Mouse (Mus musculus) hindbrain, embryonic 15.5 days (tissue): ENCODE data around the gene Zmiz2. TPM values are rescaled to one million over a fixed set of nuclear protein-coding genes. Genes with fewer than 3 reads are reported as not detected.
A peak's percentile ranks its signal among the peaks of the same experiment; 100 is the strongest.
"Not testable (repeated sequence)": the region's sequence is repeated elsewhere in the genome, so short reads cannot be mapped to it uniquely, and the experiment has no call there.

Source experiments
- ATAC-seq: fragments of 200-750 bp; cut with Nextera tagmentation; 2 replicates; pipeline ENCODE4 v1.8.0; 2017; ENCODE audit warnings: low read depth, moderate number of reproducible peaks, moderate TSS enrichment; ENCODE audit not compliant: low FRiP score
- H3K27ac ChIP-seq: fragments of 300-500 bp; sonication (generic); replicated peaks from 2 replicates; pipeline ENCODE4 v1.5.1; 2015; ENCODE audit warnings: mild to moderate bottlenecking, inconsistent platforms
- H3K27me3 ChIP-seq: fragments of 300-500 bp; sonication (generic); 2 replicates; pipeline ENCODE4 v1.6.1; 2015; ENCODE audit warnings: control low read depth, inconsistent platforms
- H3K36me3 ChIP-seq: fragments of 300-500 bp; sonication (generic); 2 replicates; pipeline ENCODE4 v1.6.1; 2015; ENCODE audit warnings: control low read depth, inconsistent platforms
- H3K4me1 ChIP-seq: fragments of 300-500 bp; sonication (generic); replicated peaks from 2 replicates; pipeline ENCODE4 v1.6.1; 2015; ENCODE audit warnings: control low read depth, inconsistent platforms
- H3K4me2 ChIP-seq: fragments of 300-500 bp; sonication (generic); 2 replicates; pipeline ENCODE4 v1.6.1; 2015; ENCODE audit warnings: moderate library complexity, mild to moderate bottlenecking, inconsistent platforms
- H3K4me3 ChIP-seq: fragments of 300-500 bp; sonication (generic); 2 replicates; pipeline ENCODE4 v1.5.1; 2015; ENCODE audit warnings: mild to moderate bottlenecking, inconsistent platforms
- H3K9ac ChIP-seq: fragments of 300-500 bp; sonication (generic); 2 replicates; pipeline ENCODE4 v1.6.1; 2015; ENCODE audit warnings: inconsistent platforms
- H3K9me3 ChIP-seq: fragments of 300-500 bp; sonication (generic); 2 replicates; pipeline ENCODE4 v1.6.1; 2016; ENCODE audit warnings: control low read depth, inconsistent platforms
- WGBS: fragments of 180-500 bp; shearing (Covaris S2); methylation state at CpG from one replicate; pipeline ENCODE4 v1.1.7; 2015; 5-methylcytosine and 5-hydroxymethylcytosine counted together
- polyA plus RNA-seq: library from polyadenylated mRNA; unstranded; fragments of >200 nt; fragmentation: Nextera tagmentation; extraction: Ambion mirVana; gene quantifications from 2 replicates; pipeline ENCODE4 v1.2.1, GENCODE M21; 2015

Zmiz2 gene
- polyA plus RNA-seq, 1 experiment from 2014 or later = 30.8 TPM

DNA sequence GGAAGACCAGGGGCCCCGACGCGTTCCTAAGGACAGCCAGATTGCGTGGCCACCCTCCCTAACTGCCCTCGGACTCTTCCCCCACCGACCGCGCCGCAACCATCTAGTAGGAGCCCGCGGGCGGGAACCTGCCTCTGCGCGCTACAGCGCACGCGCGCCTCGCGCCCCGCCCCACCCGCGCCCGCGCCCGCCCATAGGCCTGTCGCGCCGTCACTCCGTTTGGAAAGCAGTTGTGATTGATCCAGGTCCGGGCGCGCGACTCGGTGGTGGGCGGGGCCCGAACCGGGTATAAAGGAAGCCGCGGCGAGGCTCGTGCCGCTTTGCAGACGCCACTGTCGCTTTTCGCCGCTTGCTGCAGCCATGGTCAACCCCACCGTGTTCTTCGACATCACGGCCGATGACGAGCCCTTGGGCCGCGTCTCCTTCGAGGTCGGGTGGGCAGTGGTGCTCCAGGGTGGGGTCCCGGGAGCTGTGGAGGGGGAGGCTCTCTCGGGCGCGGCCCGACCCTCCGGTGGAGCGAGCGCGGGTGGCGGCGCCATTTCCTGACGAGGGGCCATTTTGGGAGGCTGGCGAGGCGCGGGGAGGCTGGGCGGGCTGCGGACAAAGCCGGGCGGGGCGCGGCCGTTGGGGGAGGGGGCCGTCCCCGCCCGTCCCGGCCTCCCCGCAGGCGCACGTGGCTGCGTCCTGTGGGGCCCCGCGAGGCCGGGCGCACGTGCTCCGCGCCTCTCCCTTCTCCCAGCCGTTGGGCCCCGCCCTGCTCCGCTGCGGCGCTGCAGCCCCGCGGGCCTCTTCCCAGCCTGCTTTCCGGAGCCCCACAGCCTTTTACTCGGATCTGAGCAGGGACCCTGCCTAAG, 26.9 kb downstream of the Zmiz2 start:
- H3K9me3 ChIP-seq = no peaks in the 10 kb centered on the region
- ATAC-seq = peak; percentile 96
- H3K4me3 ChIP-seq = peak overlapping the region; percentile 94
- no peaks in the 10 kb centered on the region for H3K27me3 ChIP-seq
- H3K9ac ChIP-seq = peak overlapping the region; percentile 99
- H3K4me1 ChIP-seq = peaks cover 32% of the 10 kb centered on the region
- WGBS = under 1% methylated on average over 79 of the region's 102 CpGs
- H3K27ac ChIP-seq = peak overlapping the region; percentile 98
- peak overlapping the region; percentile 82 for H3K4me2 ChIP-seq
- H3K36me3 ChIP-seq = peaks cover 26% of the 10 kb centered on the region

DNA sequence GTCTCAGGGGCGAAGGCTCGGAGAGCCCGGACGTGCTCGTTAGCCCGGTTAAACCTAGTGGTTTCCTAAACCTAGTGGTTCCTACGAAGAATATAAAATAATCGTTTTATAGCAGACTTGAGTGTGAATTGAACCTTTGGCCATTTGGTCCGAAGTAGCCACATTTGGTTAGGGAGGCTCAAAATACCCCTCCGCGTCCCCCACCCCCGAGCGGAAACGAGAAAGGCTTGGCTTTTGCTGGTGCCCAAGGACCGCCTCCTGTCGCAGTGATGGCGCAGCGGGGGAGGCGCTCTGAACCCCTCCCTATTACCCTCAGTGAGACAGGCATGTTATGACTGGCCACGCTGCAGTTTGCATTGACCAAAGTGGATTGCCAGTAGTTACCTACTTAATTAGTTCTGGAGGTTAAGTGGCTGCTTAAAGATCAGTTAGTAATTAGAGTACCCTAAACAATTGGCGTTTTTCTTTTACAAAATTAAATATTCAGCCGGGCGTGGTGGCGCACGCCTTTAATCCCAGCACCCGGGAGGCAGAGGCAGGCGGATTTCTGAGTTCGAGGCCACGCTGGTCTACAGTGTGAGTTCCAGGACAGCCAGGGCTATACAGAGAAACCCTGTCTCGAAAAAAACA, 27.6 kb downstream of the Zmiz2 start:
- 1% methylated on average over 30 of the region's 30 CpGs for WGBS
- H3K27me3 ChIP-seq = no peaks in the 10 kb centered on the region
- ATAC-seq = peak; percentile 59

DNA sequence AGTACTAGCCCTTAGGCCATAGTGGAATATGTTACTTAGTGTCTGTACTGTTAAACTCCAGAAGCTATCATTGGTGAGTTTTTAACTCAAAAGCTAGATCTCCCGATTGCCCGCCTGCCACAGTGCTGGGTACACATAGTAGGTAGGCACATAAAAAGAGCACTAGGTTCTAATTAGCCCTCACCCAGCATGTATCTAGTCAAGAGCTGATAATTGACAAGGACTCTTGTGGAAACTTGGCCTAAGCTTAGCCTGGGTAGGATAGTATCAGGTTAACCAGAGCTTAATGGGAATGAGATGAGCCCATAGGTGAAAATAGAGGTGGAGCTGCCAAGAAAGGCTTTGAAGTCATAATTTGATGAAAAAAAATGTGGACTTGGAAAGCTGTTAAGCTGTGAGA, 28.2 kb downstream of the Zmiz2 start:
- Histone ChIP-seq H3K9me3 (no peaks in the 10 kb centered on the region), H3K4me3 (peak overlapping the region; percentile 94), H3K4me2 (peak overlapping the region; percentile 82), H3K27ac (peak overlapping the region; percentile 98; the same call in 1 of the 2 replicates), H3K4me1 (peaks cover 32% of the 10 kb centered on the region), H3K27me3 (no peaks in the 10 kb centered on the region), H3K36me3 (peaks cover 28% of the 10 kb centered on the region), H3K9ac (peak overlapping the region; percentile 99)
- no peak for ATAC-seq
- WGBS = 48% methylated on average over 2 of the region's 2 CpGs

More for the DNA sequence above, 27.6 kb downstream of the Zmiz2 start:
- H3K9me3 ChIP-seq = no peaks in the 10 kb centered on the region
- peak overlapping the region; percentile 82 for H3K4me2 ChIP-seq
- H3K27ac ChIP-seq = peak overlapping the region; percentile 98
- peak overlapping the region; percentile 99 for H3K9ac ChIP-seq
- peaks cover 32% of the 10 kb centered on the region for H3K4me1 ChIP-seq
- H3K4me3 ChIP-seq = peak overlapping the region; percentile 94
- peaks cover 28% of the 10 kb centered on the region for H3K36me3 ChIP-seq

DNA sequence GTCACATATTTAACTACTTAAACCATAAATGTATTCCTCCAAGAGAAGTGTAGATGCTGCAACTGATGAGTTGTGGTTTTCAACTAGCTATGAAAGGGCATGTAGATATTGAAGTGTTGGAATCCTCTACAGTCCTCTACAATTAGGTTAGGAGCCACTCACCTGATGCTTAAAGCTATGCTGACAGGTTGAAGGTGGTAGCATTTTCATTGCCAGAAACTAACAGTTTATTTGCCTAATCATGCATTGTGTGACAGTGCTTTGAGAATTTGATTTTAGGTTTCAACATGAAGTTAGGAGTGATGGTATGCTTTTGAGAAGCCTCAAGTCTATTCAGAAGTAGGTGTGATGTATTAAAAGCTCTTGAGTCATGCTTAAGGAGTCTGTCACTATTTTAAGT, 28.6 kb downstream of the Zmiz2 start:
- peaks cover 32% of the 10 kb centered on the region for H3K4me1 ChIP-seq
- peak overlapping the region; percentile 94 for H3K4me3 ChIP-seq
- H3K9me3 ChIP-seq = no peaks in the 10 kb centered on the region
- H3K27me3 ChIP-seq = no peaks in the 10 kb centered on the region
- peaks cover 28% of the 10 kb centered on the region for H3K36me3 ChIP-seq
- no peak overlapping the region for H3K27ac ChIP-seq
- peak overlapping the region; percentile 82 for H3K4me2 ChIP-seq
- ATAC-seq = no peak
- peak overlapping the region; percentile 99 for H3K9ac ChIP-seq

DNA sequence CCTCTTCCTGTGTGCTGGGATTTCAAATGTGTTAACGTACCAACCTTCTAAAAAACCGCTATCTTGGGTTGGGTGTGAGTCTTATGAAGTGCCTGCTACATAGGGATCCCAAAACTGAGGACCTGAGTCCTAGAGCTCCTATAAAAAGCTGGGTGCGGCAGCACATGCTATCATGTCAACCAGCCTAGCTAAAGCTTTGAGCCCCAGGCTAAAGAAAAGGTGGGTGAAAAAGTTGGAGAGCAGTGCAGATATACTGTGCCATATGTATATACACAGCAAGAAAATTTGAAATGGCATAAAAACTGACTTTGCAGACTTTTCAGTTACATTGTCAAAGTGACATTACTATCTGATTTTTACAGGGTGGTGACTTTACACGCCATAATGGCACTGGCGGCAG, 29.9 kb downstream of the Zmiz2 start:
- 91% methylated on average over 5 of the region's 5 CpGs for WGBS
- no peak for ATAC-seq
- H3K4me2 ChIP-seq = peak overlapping the region; percentile 82; the same call in 1 of the 2 replicates

DNA sequence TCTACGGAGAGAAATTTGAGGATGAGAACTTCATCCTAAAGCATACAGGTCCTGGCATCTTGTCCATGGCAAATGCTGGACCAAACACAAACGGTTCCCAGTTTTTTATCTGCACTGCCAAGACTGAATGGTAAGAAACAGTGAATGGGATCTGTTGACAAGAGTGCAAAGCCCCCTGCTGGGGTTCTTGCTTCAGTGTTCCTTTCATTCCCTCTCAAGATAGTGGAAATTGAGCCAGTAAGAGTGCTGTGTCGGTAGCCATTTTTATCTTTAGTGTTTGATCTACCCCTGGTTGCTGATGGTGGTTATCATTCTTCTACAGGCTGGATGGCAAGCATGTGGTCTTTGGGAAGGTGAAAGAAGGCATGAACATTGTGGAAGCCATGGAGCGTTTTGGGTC, 30.3 kb downstream of the Zmiz2 start:
- H3K4me1 ChIP-seq = peaks cover 32% of the 10 kb centered on the region
- ATAC-seq, H3K9ac ChIP-seq, H3K27me3 ChIP-seq, H3K4me2 ChIP-seq, H3K4me3 ChIP-seq, H3K27ac ChIP-seq, H3K9me3 ChIP-seq: not testable (repeated sequence)
- H3K36me3 ChIP-seq = peaks cover 28% of the 10 kb centered on the region
- 62% methylated on average over 4 of the region's 4 CpGs for WGBS

More for the DNA sequence above, 29.9 kb downstream of the Zmiz2 start:
- no peaks in the 10 kb centered on the region for H3K9me3 ChIP-seq
- no peak overlapping the region for H3K4me3 ChIP-seq
- H3K27ac ChIP-seq = no peak overlapping the region
- peaks cover 32% of the 10 kb centered on the region for H3K4me1 ChIP-seq
- H3K36me3 ChIP-seq = peaks cover 28% of the 10 kb centered on the region
- no peak overlapping the region for H3K9ac ChIP-seq
- no peaks in the 10 kb centered on the region for H3K27me3 ChIP-seq

DNA sequence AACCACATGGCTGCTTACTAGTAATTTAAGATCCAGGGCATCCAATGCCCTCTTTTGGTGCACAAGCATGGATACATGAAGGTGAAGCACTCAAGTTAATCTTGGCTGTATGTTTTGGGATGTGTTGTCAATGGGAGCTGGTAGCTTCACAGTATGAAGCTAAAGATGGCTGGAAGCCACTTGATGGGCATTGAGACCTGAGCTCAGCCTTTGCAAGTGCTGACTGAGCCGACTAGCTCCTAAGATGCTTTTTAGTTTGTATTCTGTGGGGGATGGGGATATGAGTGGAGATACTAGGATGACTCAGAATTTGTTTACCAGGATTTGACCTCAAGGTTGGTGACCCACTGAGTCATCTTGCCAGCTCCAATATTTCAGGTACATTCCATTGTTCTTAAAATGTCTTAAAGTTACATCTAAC, 31.4 kb downstream of the Zmiz2 start:
- no peaks in the 10 kb centered on the region for H3K9me3 ChIP-seq
- H3K4me3 ChIP-seq = no peak overlapping the region
- peaks cover 34% of the 10 kb centered on the region for H3K36me3 ChIP-seq
- H3K4me1 ChIP-seq = peaks cover 23% of the 10 kb centered on the region
- no peak overlapping the region for H3K4me2 ChIP-seq
- no peaks in the 10 kb centered on the region for H3K27me3 ChIP-seq
- H3K9ac ChIP-seq = no peak overlapping the region
- no peak for ATAC-seq
- H3K27ac ChIP-seq = no peak overlapping the region
- 23% methylated on average over 1 of the region's 1 CpGs for WGBS

DNA sequence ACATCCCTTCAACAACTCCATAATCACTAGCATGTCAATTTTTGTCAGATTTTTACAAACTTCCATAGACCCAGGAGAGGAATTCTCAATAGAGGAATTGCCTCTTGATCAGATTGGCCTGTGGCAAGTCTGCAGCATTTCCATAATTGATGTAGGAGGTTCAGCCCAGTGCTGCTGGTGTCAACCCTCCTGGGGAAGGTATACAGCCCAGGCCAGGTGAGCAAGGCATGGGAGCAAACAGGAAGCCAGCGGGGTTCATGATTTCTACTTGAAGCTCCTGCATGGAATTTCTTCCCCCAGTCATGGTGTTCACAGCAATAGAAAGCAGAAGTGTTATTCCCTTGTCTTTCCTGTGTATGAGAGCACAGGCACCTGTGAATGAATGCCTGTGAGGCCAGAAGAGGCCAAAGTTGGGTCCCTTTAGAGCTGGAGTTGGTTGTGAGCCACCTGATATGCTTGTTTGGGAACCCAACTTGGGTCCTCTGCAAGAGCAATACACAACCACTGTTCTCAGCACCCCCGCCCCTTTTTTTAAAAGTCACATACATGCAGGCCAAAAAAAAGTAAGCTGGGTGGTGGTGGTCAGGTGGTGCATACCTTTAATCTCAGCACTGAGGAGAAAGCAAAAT, 32.0 kb downstream of the Zmiz2 start:
- no peaks in the 10 kb centered on the region for H3K9me3 ChIP-seq
- H3K36me3 ChIP-seq = peaks cover 36% of the 10 kb centered on the region
- no peak overlapping the region for H3K9ac ChIP-seq
- 83% methylated on average over 2 of the region's 2 CpGs for WGBS
- peaks cover 22% of the 10 kb centered on the region for H3K4me1 ChIP-seq
- no peaks in the 10 kb centered on the region for H3K27me3 ChIP-seq
- no peak for ATAC-seq
- H3K4me3 ChIP-seq = no peak overlapping the region
- H3K27ac ChIP-seq = 0 out of 2 replicates have a peak overlapping the region, but pooled peaks have one; percentile 7
- no peak overlapping the region for H3K4me2 ChIP-seq

DNA sequence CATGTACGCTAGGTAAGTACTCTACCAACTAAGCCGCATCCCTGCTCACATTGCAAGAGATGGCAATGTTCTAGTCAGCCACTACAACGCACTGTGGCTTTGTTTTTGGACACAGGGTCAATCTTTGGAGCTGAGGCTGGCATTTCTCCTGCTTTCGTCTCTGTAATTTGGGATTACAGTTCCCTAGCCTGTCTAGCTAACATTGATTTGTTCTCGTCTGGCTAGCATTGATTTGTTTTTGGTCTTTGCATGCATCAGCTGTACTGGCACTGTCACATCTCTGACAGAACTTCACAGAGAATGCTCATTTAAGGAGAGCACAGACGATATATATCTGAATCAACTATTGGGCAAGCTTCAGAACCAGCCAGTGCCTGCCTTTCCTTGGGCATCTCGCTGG, 41.3 kb downstream of the Zmiz2 start:
- H3K9me3 ChIP-seq = no peaks in the 10 kb centered on the region
- H3K9ac ChIP-seq = no peak overlapping the region
- H3K4me3 ChIP-seq = no peak overlapping the region
- ATAC-seq = no peak
- no peak overlapping the region for H3K4me2 ChIP-seq
- H3K27ac ChIP-seq = no peak overlapping the region
- peaks cover 55% of the 10 kb centered on the region for H3K36me3 ChIP-seq
- H3K27me3 ChIP-seq = no peaks in the 10 kb centered on the region
- H3K4me1 ChIP-seq = no peaks in the 10 kb centered on the region
- 93% methylated on average over 7 of the region's 7 CpGs for WGBS

DNA sequence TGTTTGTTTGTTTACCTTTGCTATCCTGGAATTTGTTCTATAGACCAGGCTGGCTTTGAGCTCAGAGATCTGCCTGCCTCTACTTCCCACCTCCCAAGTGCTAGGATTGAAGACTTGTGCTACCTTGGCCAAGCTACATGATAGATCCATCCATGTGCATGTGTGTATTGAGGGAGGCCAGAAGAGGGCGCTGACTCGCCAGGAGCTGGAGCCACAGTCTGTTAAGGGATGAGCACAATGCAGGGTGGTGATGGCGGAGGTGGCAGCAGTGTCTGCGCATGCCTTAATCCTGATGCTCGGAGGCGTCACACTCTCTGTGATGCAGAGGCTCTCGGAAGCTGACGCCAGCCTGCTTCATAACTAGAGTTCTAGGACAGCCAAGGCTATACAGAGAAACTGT, 47.6 kb downstream of the Zmiz2 start:
- no peak overlapping the region for H3K4me3 ChIP-seq
- no peaks in the 10 kb centered on the region for H3K27me3 ChIP-seq
- H3K36me3 ChIP-seq = peaks cover 28% of the 10 kb centered on the region
- H3K27ac ChIP-seq = no peak overlapping the region
- no peak for ATAC-seq
- no peak overlapping the region for H3K9ac ChIP-seq
- WGBS = 61% methylated on average over 8 of the region's 8 CpGs
- H3K9me3 ChIP-seq = no peaks in the 10 kb centered on the region
- H3K4me1 ChIP-seq = no peaks in the 10 kb centered on the region
- H3K4me2 ChIP-seq = no peak overlapping the region

DNA sequence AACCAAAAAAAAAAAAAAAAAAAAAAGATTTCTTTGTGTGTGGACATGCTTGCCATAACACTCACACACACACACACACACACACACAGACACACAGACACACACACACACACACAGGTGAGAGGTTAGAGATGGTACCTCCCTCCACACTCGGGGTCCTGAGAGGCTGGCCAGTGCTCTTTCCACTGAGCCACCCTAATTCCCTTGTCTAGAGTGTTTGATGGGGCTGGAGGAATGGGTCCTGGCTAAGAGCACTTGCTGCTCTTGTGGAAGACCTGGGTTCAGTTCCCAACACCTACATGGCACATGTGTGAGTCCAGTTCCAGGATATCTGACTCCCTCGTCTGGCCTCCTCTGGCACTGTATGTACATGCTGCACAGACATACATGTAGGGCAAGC, 48.8 kb downstream of the Zmiz2 start:
- peaks cover 21% of the 10 kb centered on the region for H3K36me3 ChIP-seq
- no peak overlapping the region for H3K27ac ChIP-seq
- H3K9ac ChIP-seq = no peak overlapping the region
- no peaks in the 10 kb centered on the region for H3K27me3 ChIP-seq
- H3K4me2 ChIP-seq = no peak overlapping the region
- no peaks in the 10 kb centered on the region for H3K4me1 ChIP-seq
- ATAC-seq = no peak
- 93% methylated on average over 2 of the region's 2 CpGs for WGBS
- H3K4me3 ChIP-seq = no peak overlapping the region
- H3K9me3 ChIP-seq = no peaks in the 10 kb centered on the region

DNA sequence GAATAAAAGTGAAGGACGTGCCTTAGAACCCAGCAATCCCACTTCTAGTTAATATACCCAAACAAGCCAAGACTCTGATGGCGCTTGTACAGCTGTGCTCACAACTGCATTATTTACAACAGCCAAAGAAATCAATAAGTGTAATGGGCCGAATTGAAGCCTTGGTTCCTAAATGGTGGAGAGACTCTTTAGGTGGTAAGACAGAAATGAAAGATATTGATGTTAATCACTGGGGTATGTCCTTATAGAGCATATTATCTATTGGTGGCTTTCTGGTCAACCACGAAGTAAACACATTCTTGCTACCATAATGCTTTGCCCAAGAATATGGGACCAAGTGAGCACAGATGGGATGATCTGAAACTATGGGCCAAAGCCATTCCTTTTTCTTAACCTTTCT, 51.3 kb downstream of the Zmiz2 start:
- ATAC-seq = no peak

More for the DNA sequence above, 51.3 kb downstream of the Zmiz2 start:
- Histone ChIP-seq H3K4me3 (no peak overlapping the region), H3K9me3 (no peaks in the 10 kb centered on the region), H3K4me1 (peaks cover 12% of the 10 kb centered on the region), H3K36me3 (peaks cover 12% of the 10 kb centered on the region), H3K27ac (no peak overlapping the region), H3K9ac (no peak overlapping the region), H3K27me3 (no peaks in the 10 kb centered on the region), H3K4me2 (no peak overlapping the region)
- WGBS = over 99% methylated on average over 4 of the region's 4 CpGs
